Comparison of ENCODE assay signal across 8 mouse cellular contexts in genomic region chr10:39501977-39502706, GRCm38 (mm10).
DNase-seq lines count a peak whose midpoint lies in the region; ATAC-seq lines count a peak whose summit lies in the region.

No protein-coding gene starts in this region.

- ATAC-seq in heart, embryonic 13.5 days (ENCODE audit: extremely low read depth, insufficient number of reproducible peaks, low FRiP score, low TSS enrichment) = no peak
- peak; percentile 19 for ATAC-seq in midbrain, embryonic 15.5 days (replicated peaks)
- ATAC-seq in granulocyte monocyte progenitor cell, adult 5-6 weeks (replicated peaks; ENCODE audit: poor library complexity, severe bottlenecking) = no peak

- peak overlapping the region; percentile 44 for H3K4me2 ChIP-seq in heart, embryonic 13.5 days
- H3K4me2 ChIP-seq in midbrain, embryonic 15.5 days = no peak overlapping the region

- peaks cover 56% of the 10 kb centered on the region for H3K4me1 ChIP-seq in heart, embryonic 13.5 days
- peaks cover 76% of the 10 kb centered on the region for H3K4me1 ChIP-seq in midbrain, embryonic 15.5 days

- H3K27me3 ChIP-seq in heart, embryonic 13.5 days (replicated peaks) = no peaks in the 10 kb centered on the region
- H3K27me3 ChIP-seq in midbrain, embryonic 15.5 days (replicated peaks) = no peaks in the 10 kb centered on the region

- peak overlapping the region; percentile 64 for H3K27ac ChIP-seq in heart, embryonic 13.5 days (replicated peaks)
- peak overlapping the region; percentile 77 for H3K27ac ChIP-seq in midbrain, embryonic 15.5 days

- H3K36me3 ChIP-seq in heart, embryonic 13.5 days = no peaks in the 10 kb centered on the region
- H3K36me3 ChIP-seq in midbrain, embryonic 15.5 days (replicated peaks) = no peaks in the 10 kb centered on the region

- peak overlapping the region; percentile 59; the same call in 1 of the 2 replicates for H3K9ac ChIP-seq in heart, embryonic 13.5 days
- H3K9ac ChIP-seq in midbrain, embryonic 15.5 days = no peak overlapping the region

- 0 out of 2 replicates have a peak overlapping the region, but pooled peaks have one; percentile 5 for H3K4me3 ChIP-seq in heart, embryonic 13.5 days
- H3K4me3 ChIP-seq in midbrain, embryonic 15.5 days = no peak overlapping the region

- H3K9me3 ChIP-seq in heart, embryonic 13.5 days = no peaks in the 10 kb centered on the region
- no peaks in the 10 kb centered on the region for H3K9me3 ChIP-seq in midbrain, embryonic 15.5 days

- DNase-seq in 416B (ENCODE audit: low read depth) (peak; percentile 15), ES-CJ7 (ENCODE audit: low read depth, low spot score) (peak; percentile 21)
- peak; percentile 91 to 93 for DNase-seq in cerebellum, postnatal 10 days
- DNase-seq in kidney, postnatal 14 days = peak; percentile 83
- DNase-seq in thymus, postnatal 25 days = peak; percentile 69

- 48% methylated on average over 13 of the region's 13 CpGs for WGBS in heart, embryonic 13.5 days
- 62% methylated on average over 13 of the region's 13 CpGs for WGBS in midbrain, embryonic 15.5 days

Comparison
In these comparisons a context has a peak if more than half of its experiments do, and no peak if none do; other contexts are left out.
1. DNase-seq: peak in every context shown above with its lines; median percentile 92 in cerebellum, postnatal 10 days; 83 in kidney, postnatal 14 days; 69 in thymus, postnatal 25 days; 21 in ES-CJ7; 15 in 416B.